Mouse (Mus musculus) granulocyte monocyte progenitor cell, adult 5-6 weeks (primary cell): ENCODE data around the gene Gm5089. TPM values are rescaled to one million over a fixed set of nuclear protein-coding genes. Genes with fewer than 3 reads are reported as not detected.

Experiments
- ATAC-seq: replicated peaks from 2 replicates; pipeline ENCODE4 v1.8.0; 2016; ENCODE audit warnings: mild to moderate bottlenecking, moderate TSS enrichment, inconsistent platforms; ENCODE audit not compliant: poor library complexity, severe bottlenecking
- total RNA-seq, 2 experiments: library from RNA; stranded (forward) in 1 of 2; stranded (reverse) in 1 of 2; fragments of 200-712, 200-1000 nt in 1 of 2; fragments of >200 nt in 1 of 2; fragmentation: Nextera tagmentation in 1 of 2; gene quantifications; 2 replicates each; pipeline ENCODE4 v1.2.3; 2014 to 2017

Gm5089 gene
- total RNA-seq, 2 experiments from 2014 or later = not detected

- no peak for ATAC-seq
Measured at GRCm38 (mm10) chr14:122478574-122479011, 27.7 kb upstream of the Gm5089 start.

- no peak for ATAC-seq
Measured at GRCm38 (mm10) chr14:122477971-122478573, 27.2 kb upstream of the Gm5089 start.

GRCm38 (mm10) chr14:122477261-122477671 is 26.4 kb upstream of the Gm5089 start:
- no peak for ATAC-seq

GRCm38 (mm10) chr14:122476822-122477215 is 25.9 kb upstream of the Gm5089 start:
- ATAC-seq = no peak

GRCm38 (mm10) chr14:122476041-122476821 is 25.3 kb upstream of the Gm5089 start:
- 0 out of 2 replicates have a peak, but pooled peaks have one; percentile 12 for ATAC-seq

- peak; percentile 33 for ATAC-seq
Measured at GRCm38 (mm10) chr14:122475557-122476040, 24.7 kb upstream of the Gm5089 start.

- peak; percentile 26 for ATAC-seq
Measured at GRCm38 (mm10) chr14:122474891-122475556, 24.1 kb upstream of the Gm5089 start, which contains the start of gene Zic2. TSS of gene Zic2 (plus strand) at chr14:122475435.

- ATAC-seq = peak; percentile 18; the same call in 1 of the 2 replicates
Measured at GRCm38 (mm10) chr14:122474041-122474890, 23.4 kb upstream of the Gm5089 start.

- ATAC-seq = no peak
Measured at GRCm38 (mm10) chr14:122473211-122473751, 22.4 kb upstream of the Gm5089 start.

- ATAC-seq = no peak
Measured at GRCm38 (mm10) chr14:122472647-122473046, 21.7 kb upstream of the Gm5089 start.

GRCm38 (mm10) chr14:122472161-122472560 is 21.2 kb upstream of the Gm5089 start:
- no peak for ATAC-seq

- no peak for ATAC-seq
Measured at GRCm38 (mm10) chr14:122471449-122472085, 20.7 kb upstream of the Gm5089 start.

- no peak for ATAC-seq
Measured at GRCm38 (mm10) chr14:122468971-122469755, 18.2 kb upstream of the Gm5089 start.

GRCm38 (mm10) chr14:122467926-122468841 is 17.3 kb upstream of the Gm5089 start:
- ATAC-seq = no peak

- no peak for ATAC-seq
Measured at GRCm38 (mm10) chr14:122466756-122467362, 15.9 kb upstream of the Gm5089 start.

GRCm38 (mm10) chr14:122465931-122466490 is 15.1 kb upstream of the Gm5089 start:
- no peak for ATAC-seq
